Mouse (Mus musculus) intestine, embryonic 14.5 days (tissue): ENCODE results near the gene Agps. TPM values are rescaled to one million over a fixed set of nuclear protein-coding genes. Genes with fewer than 3 reads are reported as not detected.
A peak's percentile ranks its signal among the peaks of the same experiment; 100 is the strongest.

Source experiments
- ATAC-seq: fragments of 200-750 bp; cut with Nextera tagmentation; replicated peaks from 2 replicates; pipeline ENCODE4 v1.8.0; 2017; ENCODE audit warnings: low read depth, moderate number of reproducible peaks, moderate TSS enrichment, moderate library complexity; ENCODE audit not compliant: low FRiP score, low TSS enrichment
- DNase-seq: peaks from one replicate; pipeline ENCODE4 v3.0.0-alpha.2; 2018; ENCODE audit warnings: low spot score
- H3K27ac ChIP-seq: fragments of 300-500 bp; sonication (generic); 2 replicates; pipeline ENCODE4 v1.5.1; 2014; ENCODE audit warnings: low read depth, mild to moderate bottlenecking, control low read depth
- H3K27me3 ChIP-seq: fragments of 300-500 bp; sonication (generic); replicated peaks from 2 replicates; pipeline ENCODE4 v1.6.1; 2014; ENCODE audit warnings: low read length, control low read depth; ENCODE audit not compliant: control insufficient read depth, insufficient read depth
- H3K36me3 ChIP-seq: fragments of 300-500 bp; sonication (generic); 2 replicates; pipeline ENCODE4 v1.6.1; 2014; ENCODE audit warnings: low read length, control low read depth; ENCODE audit not compliant: control insufficient read depth, insufficient read depth
- H3K4me1 ChIP-seq: fragments of 300-500 bp; sonication (generic); replicated peaks from 2 replicates; pipeline ENCODE4 v1.6.1; 2014; ENCODE audit warnings: low read length, control low read depth, mixed read lengths; ENCODE audit not compliant: control insufficient read depth, insufficient read depth
- H3K4me2 ChIP-seq: fragments of 300-500 bp; sonication (generic); 2 replicates; pipeline ENCODE4 v1.6.1; 2014; ENCODE audit warnings: low read length
- H3K4me3 ChIP-seq: fragments of 300-500 bp; sonication (generic); 2 replicates; pipeline ENCODE4 v1.5.1; 2014; ENCODE audit warnings: low read depth, low read length, control low read depth, mixed read lengths
- H3K9ac ChIP-seq: fragments of 300-500 bp; sonication (generic); 2 replicates; pipeline ENCODE4 v1.6.1; 2014; ENCODE audit warnings: mild to moderate bottlenecking, low read length
- H3K9me3 ChIP-seq: fragments of 300-500 bp; sonication (generic); 2 replicates; pipeline ENCODE4 v1.6.1; 2016; ENCODE audit warnings: low read length, control low read depth; ENCODE audit not compliant: control insufficient read depth
- WGBS: fragments of 180-500 bp; shearing (Covaris S2); extraction: QIAGEN DNeasy Blood & Tissue Kit; methylation state at CpG from one replicate; pipeline ENCODE4 v1.1.7; 2014; 5-methylcytosine and 5-hydroxymethylcytosine counted together
- polyA plus RNA-seq: library from polyadenylated mRNA; unstranded; fragments of >200 nt; fragmentation: Nextera tagmentation; extraction: Ambion mirVana; gene quantifications from 2 replicates; pipeline ENCODE4 v1.2.1, GENCODE M21; 2014

Agps gene
- polyA plus RNA-seq: 35.6 and 38.4 TPM in 2 replicates

DNA sequence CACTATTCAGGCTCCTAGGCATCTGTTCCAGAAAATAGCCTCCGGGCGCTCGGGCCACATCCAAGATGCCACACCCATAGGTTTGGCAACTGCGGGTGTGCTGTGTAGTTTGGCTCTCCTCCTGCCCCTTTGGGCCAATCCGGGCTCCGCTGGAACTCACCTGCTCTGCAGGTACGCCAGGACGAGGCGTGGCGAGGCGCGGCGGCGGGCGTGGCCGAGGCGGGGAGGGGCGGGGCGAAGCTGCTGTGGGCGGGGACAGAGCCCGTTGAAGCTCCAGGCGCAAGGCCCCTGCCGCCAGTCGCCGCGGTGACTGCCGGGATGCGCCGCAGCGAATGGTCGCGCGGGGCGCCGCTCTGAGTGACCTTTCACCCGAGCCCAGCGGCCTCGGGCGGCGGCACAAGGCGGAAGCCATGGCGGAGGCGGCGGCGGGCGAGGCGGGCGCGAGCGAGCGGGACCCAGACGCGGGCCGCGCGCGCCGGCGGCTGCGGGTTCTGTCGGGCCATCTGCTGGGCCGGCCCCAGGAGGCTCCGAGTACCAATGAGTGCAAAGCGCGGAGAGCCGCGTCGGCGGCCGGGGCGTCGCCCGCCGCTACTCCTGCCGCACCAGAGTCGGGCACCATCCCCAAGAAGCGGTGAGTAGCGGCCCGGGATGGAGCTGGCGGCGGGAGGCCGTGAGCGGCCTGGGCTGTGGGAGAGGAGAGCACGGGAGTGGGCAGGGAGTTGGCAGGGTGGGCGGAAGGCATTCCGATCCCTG, at the start of gene Agps:
Gene Agps (plus strand): TSS at position 297 of the 753 bp plus-strand sequence.
- ATAC-seq: peak; percentile 96
- Histone ChIP-seq H3K9ac (peak within 1 kb of the TSS; percentile 78), H3K4me3 (peak within 1 kb of the TSS; percentile 87), H3K4me2 (peak within 1 kb of the TSS; percentile 86), H3K36me3 (no peaks in the 10 kb centered on the region), H3K9me3 (no peaks in the 10 kb centered on the region), H3K27me3 (no peaks in the 10 kb centered on the region), H3K27ac (peak within 1 kb of the TSS; percentile 74), H3K4me1 (peaks cover 13% of the 10 kb centered on the region; the same call in 1 of the 2 replicates)
- DNase-seq: peak; percentile 98
- under 1% methylated on average over 78 of the region's 86 CpGs for WGBS

DNA sequence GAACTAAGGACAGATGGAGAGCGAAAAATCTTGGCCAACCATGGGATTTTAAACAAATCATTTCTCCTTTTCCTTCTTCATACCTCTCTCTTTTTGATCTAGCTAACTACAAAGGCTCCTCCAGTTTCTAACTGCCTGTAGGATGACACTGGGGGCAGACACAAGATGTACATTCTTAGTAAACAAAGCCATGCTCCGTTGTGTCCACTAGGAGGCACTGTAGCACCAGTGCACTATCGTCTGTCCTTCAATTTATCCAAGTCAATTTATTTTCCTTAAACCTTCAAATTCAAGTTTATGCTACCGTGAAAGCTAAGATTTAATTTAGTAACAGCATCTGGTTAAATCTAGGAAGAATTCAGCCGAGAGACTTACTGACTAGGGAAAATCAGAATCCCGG, 45.9 kb upstream of the Agps start:
- no peak overlapping the region for H3K4me2 ChIP-seq
- no peak overlapping the region for H3K27ac ChIP-seq
- H3K4me1 ChIP-seq: 0 out of 2 replicates have a peak, but pooled peaks cover 2% of the 10 kb centered on the region
- H3K9me3 ChIP-seq: no peaks in the 10 kb centered on the region
- DNase-seq: no peak
- H3K4me3 ChIP-seq: no peak overlapping the region
- 23% methylated on average over 6 of the region's 6 CpGs for WGBS
- H3K27me3 ChIP-seq: no peaks in the 10 kb centered on the region
- no peak for ATAC-seq
- H3K36me3 ChIP-seq: no peaks in the 10 kb centered on the region
- no peak overlapping the region for H3K9ac ChIP-seq

DNA sequence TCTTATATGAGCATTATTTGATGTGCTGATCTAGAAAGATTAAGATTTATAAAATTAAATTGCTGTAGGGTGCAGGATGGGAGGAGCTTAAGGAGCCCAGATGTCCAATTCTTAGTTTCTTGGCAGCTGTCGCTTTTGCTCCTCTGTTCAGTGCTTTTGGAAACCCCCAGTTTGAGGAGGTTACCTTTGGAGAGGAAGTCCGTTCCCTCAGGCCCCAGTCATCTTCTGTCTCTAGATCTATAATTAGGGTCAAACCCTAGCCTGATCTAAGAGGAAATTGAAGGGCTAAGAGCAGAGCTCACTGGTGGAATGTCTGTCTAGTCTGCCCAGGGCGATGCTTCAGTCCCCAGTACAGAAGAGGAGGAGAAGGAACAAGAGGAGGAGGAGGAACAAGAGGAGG, 43.5 kb upstream of the Agps start:
- H3K9me3 ChIP-seq: no peaks in the 10 kb centered on the region
- no peaks in the 10 kb centered on the region for H3K36me3 ChIP-seq
- no peaks in the 10 kb centered on the region for H3K4me1 ChIP-seq
- no peak overlapping the region for H3K4me3 ChIP-seq
- DNase-seq: no peak
- no peaks in the 10 kb centered on the region for H3K27me3 ChIP-seq
- H3K27ac ChIP-seq: no peak overlapping the region
- no peak for ATAC-seq
- no peak overlapping the region for H3K4me2 ChIP-seq
- H3K9ac ChIP-seq: no peak overlapping the region
- WGBS: 76% methylated on average over 3 of the region's 3 CpGs

DNA sequence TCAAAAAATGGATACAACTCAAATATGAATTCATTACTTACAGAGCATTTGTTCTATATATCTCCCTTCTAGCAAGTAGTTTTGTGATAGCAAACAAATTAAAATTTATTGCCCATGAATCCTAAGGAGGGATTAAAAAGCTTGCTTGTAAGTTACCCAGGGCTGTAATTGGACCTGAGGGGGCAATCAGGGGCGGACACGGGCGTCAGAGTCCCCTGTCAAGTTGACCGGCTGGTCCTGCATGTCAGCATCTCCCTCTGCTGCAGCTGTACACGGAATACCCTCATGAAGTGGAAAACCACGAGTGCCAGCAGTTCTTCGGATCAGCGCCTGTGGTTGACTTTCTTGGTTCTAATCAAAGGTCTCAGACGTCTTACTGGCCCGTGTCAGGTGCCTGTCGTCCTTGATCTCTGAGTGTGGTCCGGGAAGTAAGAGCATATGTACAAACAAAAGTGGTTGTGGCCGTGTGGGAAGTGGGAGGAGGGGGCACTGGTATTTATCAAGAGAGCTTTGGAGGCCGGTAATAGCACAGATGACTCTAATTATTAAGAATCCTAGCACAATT, 41.9 kb upstream of the Agps start:
- Histone ChIP-seq H3K9ac (no peak overlapping the region), H3K4me1 (no peaks in the 10 kb centered on the region), H3K27me3 (no peaks in the 10 kb centered on the region), H3K36me3 (no peaks in the 10 kb centered on the region), H3K27ac (no peak overlapping the region), H3K4me3 (no peak overlapping the region), H3K9me3 (no peaks in the 10 kb centered on the region), H3K4me2 (no peak overlapping the region)
- 44% methylated on average over 14 of the region's 14 CpGs for WGBS
- no peak for ATAC-seq
- DNase-seq: no peak

DNA sequence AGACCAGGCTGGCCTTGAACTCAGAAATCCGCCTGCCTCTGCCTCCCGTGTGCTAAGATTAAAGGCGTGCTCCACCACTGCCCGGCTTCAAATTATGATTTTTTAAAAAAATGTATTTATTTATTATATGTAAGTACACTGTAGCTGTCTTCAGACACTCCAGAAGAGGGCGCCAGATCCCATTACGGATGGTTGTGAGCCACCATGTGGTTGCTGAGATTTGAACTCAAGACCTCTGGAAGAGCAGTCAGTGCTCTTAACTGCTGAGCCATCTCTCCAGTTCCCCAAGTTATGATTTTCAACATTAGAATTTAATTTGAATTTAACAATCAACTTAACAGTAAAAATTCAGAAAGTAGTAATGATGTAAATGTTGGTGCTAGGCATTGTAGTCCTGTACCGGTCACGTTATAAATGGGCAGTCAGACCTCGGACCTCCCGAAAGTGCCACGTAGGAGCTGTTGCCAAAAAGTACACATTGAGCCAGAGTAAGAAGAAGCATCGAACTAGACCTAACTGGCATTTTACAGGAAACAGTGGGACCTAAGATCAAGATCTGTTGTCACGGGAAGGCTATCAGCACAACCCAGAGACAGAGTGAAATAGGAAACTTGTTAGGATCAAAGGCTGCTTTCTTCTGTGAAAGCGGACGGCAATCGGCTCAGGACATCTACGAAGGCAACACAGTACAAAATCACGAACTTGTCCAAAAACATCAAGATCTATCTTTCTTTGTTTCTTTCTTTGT, 40.2 kb upstream of the Agps start:
- ATAC-seq: no peak

DNA sequence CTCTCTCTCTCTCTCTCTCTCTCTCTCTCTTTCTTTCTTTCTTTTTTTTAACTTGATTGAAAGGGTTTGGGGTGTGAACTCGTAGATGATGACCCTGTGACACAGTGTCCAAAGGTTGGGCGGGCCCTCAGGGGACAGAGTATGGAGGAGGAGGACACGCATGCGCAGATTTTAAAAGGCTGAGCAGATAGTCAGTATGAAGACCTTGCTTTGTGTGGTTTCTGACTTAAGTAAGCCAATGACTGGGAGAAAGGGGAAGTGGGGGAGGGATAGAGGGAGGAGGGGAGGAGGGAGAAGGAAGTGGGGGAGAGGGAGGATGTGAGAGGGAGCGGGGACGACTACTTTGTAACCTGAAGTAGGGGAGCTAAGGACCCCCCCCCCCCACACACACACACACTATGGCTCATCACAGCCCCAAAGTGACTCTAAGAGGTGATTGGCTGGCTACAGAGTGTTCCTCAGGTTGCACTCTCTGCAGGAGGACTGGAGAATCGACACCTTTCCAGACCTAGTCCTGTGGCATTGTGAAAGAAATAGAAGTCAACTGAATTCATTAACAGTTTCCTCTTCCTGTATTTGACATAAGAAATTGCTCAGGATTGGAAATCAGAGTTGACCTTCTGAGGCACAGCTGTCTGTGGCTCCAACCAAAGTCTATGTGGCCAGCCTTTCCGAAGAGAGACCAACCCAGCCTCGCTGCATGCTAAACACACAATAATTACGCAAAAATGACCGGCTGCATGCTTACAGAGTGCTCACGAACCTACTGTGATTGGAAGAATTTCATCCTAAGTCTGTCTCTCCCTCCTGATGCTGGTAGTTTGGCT, 39.4 kb upstream of the Agps start:
- no peaks in the 10 kb centered on the region for H3K4me1 ChIP-seq
- 59% methylated on average over 12 of the region's 12 CpGs for whole genome bisulfite sequencing
- H3K4me2 ChIP-seq: no peak overlapping the region
- H3K36me3 ChIP-seq: no peaks in the 10 kb centered on the region
- no peak overlapping the region for H3K4me3 ChIP-seq
- H3K27me3 ChIP-seq: no peaks in the 10 kb centered on the region
- ATAC-seq (no peak), DNase-seq (no peak)
- H3K9ac ChIP-seq: no peak overlapping the region
- H3K9me3 ChIP-seq: no peaks in the 10 kb centered on the region
- no peak overlapping the region for H3K27ac ChIP-seq

More for the DNA sequence above, 40.2 kb upstream of the Agps start:
- no peak overlapping the region for H3K9ac ChIP-seq
- H3K9me3 ChIP-seq: no peaks in the 10 kb centered on the region
- no peaks in the 10 kb centered on the region for H3K4me1 ChIP-seq
- no peaks in the 10 kb centered on the region for H3K27me3 ChIP-seq
- no peak for DNase-seq
- H3K27ac ChIP-seq: no peak overlapping the region
- 78% methylated on average over 18 of the region's 18 CpGs for WGBS
- no peaks in the 10 kb centered on the region for H3K36me3 ChIP-seq
- no peak overlapping the region for H3K4me3 ChIP-seq
- no peak overlapping the region for H3K4me2 ChIP-seq

DNA sequence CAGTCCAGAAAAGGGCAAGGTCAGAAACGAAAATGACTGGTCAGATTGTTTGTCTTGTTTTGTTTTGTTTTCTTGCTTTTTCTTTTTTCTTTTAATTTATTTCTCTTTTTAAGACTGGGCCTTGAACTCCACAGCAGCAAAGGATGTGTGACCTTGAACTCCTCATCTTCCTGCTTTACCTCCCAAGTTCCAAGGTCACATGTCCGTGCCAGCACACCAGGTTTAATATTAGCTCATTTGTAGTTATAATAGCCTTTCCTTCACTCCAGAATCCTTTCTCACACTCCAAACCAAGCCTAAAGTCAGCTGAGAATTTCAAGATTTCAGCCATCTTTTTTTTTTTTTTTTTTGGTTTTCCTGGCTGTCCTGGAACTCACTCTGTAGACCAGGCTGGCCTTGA, 35.8 kb upstream of the Agps start:
- Histone ChIP-seq H3K4me2 (no peak overlapping the region), H3K36me3 (no peaks in the 10 kb centered on the region), H3K4me3 (no peak overlapping the region), H3K4me1 (no peaks in the 10 kb centered on the region), H3K27ac (no peak overlapping the region), H3K9ac (no peak overlapping the region), H3K27me3 (no peaks in the 10 kb centered on the region), H3K9me3 (no peaks in the 10 kb centered on the region)
- DNase-seq (no peak), ATAC-seq (no peak)
- WGBS: 76% methylated on average over 2 of the region's 2 CpGs

DNA sequence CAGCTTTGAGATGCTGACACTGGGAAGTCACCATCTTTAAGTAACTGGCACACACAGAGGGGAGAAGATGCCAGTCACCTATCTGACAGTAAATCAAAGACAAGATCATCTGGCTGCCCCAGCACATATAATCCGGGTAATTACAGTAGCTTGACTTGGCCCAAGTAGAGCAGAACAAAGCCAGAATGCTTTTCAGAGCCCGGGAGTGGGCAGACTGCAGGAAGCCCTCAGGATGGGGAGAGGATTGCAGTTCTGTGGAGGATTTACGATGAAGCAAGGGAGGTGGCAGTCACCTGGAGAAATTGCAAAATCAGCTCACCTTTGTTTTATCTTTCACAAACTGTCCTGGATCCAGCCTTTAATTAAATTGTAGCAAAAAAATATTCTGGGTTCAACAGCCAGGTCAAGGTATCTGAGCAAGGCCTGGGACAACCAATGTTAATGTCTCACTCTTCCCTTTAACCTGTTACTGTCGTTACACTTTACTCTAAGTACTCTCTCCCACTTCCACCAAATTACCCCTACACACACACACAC, 33.5 kb upstream of the Agps start:
- Histone ChIP-seq H3K9me3 (no peaks in the 10 kb centered on the region), H3K27me3 (no peaks in the 10 kb centered on the region), H3K4me3 (no peak overlapping the region), H3K36me3 (no peaks in the 10 kb centered on the region), H3K27ac (no peak overlapping the region), H3K9ac (no peak overlapping the region), H3K4me2 (no peak overlapping the region), H3K4me1 (no peaks in the 10 kb centered on the region)
- no peak for DNase-seq
- ATAC-seq: no peak
- WGBS: 63% methylated on average over 4 of the region's 4 CpGs
